Mouse (Mus musculus) MEL (cell line): Measurements from ENCODE around the gene Epha2.

Source experiments
- CTCF ChIP-seq, 3 experiments: IDR thresholded peaks in 2 of 3; conservative IDR thresholded peaks in 1 of 3; 2 replicates each; pipeline ENCODE4 v1.5.1; 2011 to 2012; ENCODE audit warnings: low read length in 3 of 3, low read depth in 2 of 3, mild to moderate bottlenecking in 2 of 3, improper control_type of control experiment in 1 of 3, inconsistent platforms in 1 of 3, mixed read lengths in 1 of 3, moderate library complexity in 1 of 3; ENCODE audit not compliant: control insufficient read depth in 1 of 3, insufficient read depth in 1 of 3, poor library complexity in 1 of 3, severe bottlenecking in 1 of 3
- EP300 ChIP-seq, 2 experiments: IDR thresholded peaks; 2 replicates each; pipeline ENCODE4 v1.6.1; 2011; ENCODE audit warnings: improper control_type of control experiment in 2 of 2, low read length in 2 of 2, low read depth in 1 of 2, mild to moderate bottlenecking in 1 of 2
- POLR2AphosphoS2 ChIP-seq: IDR thresholded peaks from 2 replicates; pipeline ENCODE4 v1.6.1; 2011; ENCODE audit warnings: low read length, improper control_type of control experiment
- TAL1 ChIP-seq: IDR thresholded peaks from 2 replicates; pipeline ENCODE4 v1.6.1; 2012; ENCODE audit warnings: mild to moderate bottlenecking, inconsistent platforms, low read length, moderate library complexity, mixed read lengths

GRCm38 (mm10) chr4:141308381-141308780, 7.3 kb downstream of the Epha2 start:
- TF ChIP-seq TAL1 (no peak), CTCF (IDR thresholded peaks at IDR 0.05 in 2 of 3, conservative IDR thresholded peaks at IDR 0.05 in 1 of 3; ENCODE audit: control insufficient read depth in 1 of 3, insufficient read depth in 1 of 3, low read depth in 2 of 3, low read length in 3 of 3, poor library complexity in 1 of 3, severe bottlenecking in 1 of 3) (no peak), EP300 (IDR thresholded peaks at IDR 0.05; ENCODE audit: low read depth in 1 of 2, low read length in 2 of 2) (no peak), POLR2AphosphoS2 (no peak)
